Mouse (Mus musculus): ENCODE measurements around the gene Ndufv3.

DNA sequence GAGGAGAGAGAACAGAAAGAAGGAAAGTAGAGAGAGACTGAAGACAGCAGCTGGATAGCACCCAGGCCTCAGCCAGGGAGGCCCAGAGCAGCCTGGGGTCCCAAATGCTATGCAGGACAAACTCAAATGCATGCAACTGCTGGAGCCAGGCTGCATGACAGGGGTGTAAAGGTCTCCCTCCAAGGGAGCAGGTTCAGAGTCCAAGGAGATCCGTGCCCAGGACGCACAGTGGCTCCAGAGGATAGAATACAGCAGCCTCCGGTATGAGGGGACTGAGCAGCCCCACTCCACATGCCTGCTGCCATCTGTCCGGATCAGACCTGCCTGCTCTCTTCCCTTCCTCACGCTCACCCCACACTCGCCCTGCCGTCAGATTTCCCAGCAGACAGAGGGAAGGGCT, 13.6 kb upstream of the Ndufv3 start:
- no peak for TF ChIP-seq CTCF (IDR thresholded peaks at IDR 0.05; ENCODE audit: borderline replicate concordance, extremely low read depth, insufficient read depth, insufficient read length)
- TF ChIP-seq POLR2A (IDR thresholded peaks at IDR 0.05; ENCODE audit: borderline replicate concordance, extremely low read depth, insufficient read depth, insufficient read length, poor library complexity, severe bottlenecking): no peak
